Mouse (Mus musculus): ENCODE results near the gene Abcc6. TPM values are rescaled to one million over a fixed set of nuclear protein-coding genes. Genes with fewer than 3 reads are reported as not detected.
"Not testable (repeated sequence)": the region's sequence is repeated elsewhere in the genome, so short reads cannot be mapped to it uniquely, and the experiment has no call there.

The Abcc6 gene
- total RNA-seq, 1 experiment from 2014 or later = 0.15 TPM

- DNase-seq = no peak
Measured at GRCm38 (mm10) chr7:46028681-46029080, 1.4 kb downstream of the Abcc6 start.

GRCm38 (mm10) chr7:46025436-46025835 lies 4.7 kb downstream of the Abcc6 start:
- no peak for DNase-seq

- DNase-seq = no peak
Measured at GRCm38 (mm10) chr7:46021951-46022350, 8.2 kb downstream of the Abcc6 start.

- no peak for DNase-seq
Measured at GRCm38 (mm10) chr7:46019594-46019993, 10.5 kb downstream of the Abcc6 start.

GRCm38 (mm10) chr7:46013266-46014010 lies 16.7 kb downstream of the Abcc6 start:
- peak; percentile 37 for DNase-seq

GRCm38 (mm10) chr7:46012121-46012520 lies 18.0 kb downstream of the Abcc6 start:
- no peak for DNase-seq

GRCm38 (mm10) chr7:46009578-46009977 lies 20.5 kb downstream of the Abcc6 start:
- DNase-seq = peak; percentile 45

GRCm38 (mm10) chr7:46002748-46003147 lies 27.4 kb downstream of the Abcc6 start:
- DNase-seq = no peak

GRCm38 (mm10) chr7:46000577-46000976 lies 29.5 kb downstream of the Abcc6 start:
- DNase-seq = no peak

GRCm38 (mm10) chr7:45992470-45992869 lies 37.6 kb downstream of the Abcc6 start:
- no peak for DNase-seq

- DNase-seq = no peak
Measured at GRCm38 (mm10) chr7:45988344-45988743, 41.8 kb downstream of the Abcc6 start.

- no peak for DNase-seq
Measured at GRCm38 (mm10) chr7:45986893-45987292, 43.2 kb downstream of the Abcc6 start.

GRCm38 (mm10) chr7:45981612-45982011 lies 48.5 kb downstream of the Abcc6 start:
- no peak for DNase-seq

GRCm38 (mm10) chr7:45974512-45974911 lies 55.6 kb downstream of the Abcc6 start:
- no peak for DNase-seq

GRCm38 (mm10) chr7:45974103-45974502 lies 56.0 kb downstream of the Abcc6 start:
- DNase-seq = no peak

- no peak for DNase-seq
Measured at GRCm38 (mm10) chr7:45973271-45973687, 56.8 kb downstream of the Abcc6 start.

- no peak for DNase-seq
Measured at GRCm38 (mm10) chr7:45971831-45972723, 58.0 kb downstream of the Abcc6 start.

GRCm38 (mm10) chr7:45956611-45957010 lies 73.5 kb downstream of the Abcc6 start:
- no peak for DNase-seq

- no peak for DNase-seq
Measured at GRCm38 (mm10) chr7:45949061-45949460, 81.0 kb downstream of the Abcc6 start.

GRCm38 (mm10) chr7:45943280-45943679 lies 86.8 kb downstream of the Abcc6 start:
- not testable (repeated sequence) for DNase-seq

GRCm38 (mm10) chr7:45941986-45942385 lies 88.1 kb downstream of the Abcc6 start:
- DNase-seq = peak; percentile 76

- DNase-seq = no peak
Measured at GRCm38 (mm10) chr7:45939836-45940235, 90.3 kb downstream of the Abcc6 start.

- DNase-seq = peak; percentile 68
Measured at GRCm38 (mm10) chr7:45935114-45935513, 95.0 kb downstream of the Abcc6 start.

Measured in adrenal gland, postnatal 25 days (tissue).